Mouse (Mus musculus): ENCODE results near the gene Qsox1. TPM values are rescaled to one million over a fixed set of nuclear protein-coding genes. Genes with fewer than 3 reads are reported as not detected.

Qsox1 gene
- total and polyA plus RNA-seq, 3 experiments: 8.4 to 17.1 TPM; not detected in 1

- Histone ChIP-seq H3K27me3 (ENCODE audit: control insufficient read depth in 1 of 2, insufficient read depth in 2 of 2, low read length in 2 of 2) (no peaks in the 10 kb centered on the region; a peak in 2 of 4 replicates), H3K4me3 (ENCODE audit: control insufficient read depth in 1 of 2, insufficient read depth in 1 of 2, low read depth in 2 of 2, low read length in 2 of 2) (no peak overlapping the region), H3K9ac (ENCODE audit: control insufficient read depth, low read depth, low read length, poor library complexity, severe bottlenecking) (no peak overlapping the region), H3K79me2 (ENCODE audit: control insufficient read depth, insufficient read depth, low read length, poor library complexity) (no peaks in the 10 kb centered on the region), H3K36me3 (ENCODE audit: control insufficient read depth in 1 of 2, insufficient read depth in 2 of 2, low read length in 2 of 2) (no peaks in the 10 kb centered on the region), H3K4me1 (ENCODE audit: control insufficient read depth in 1 of 2, insufficient read depth in 2 of 2, low read length in 2 of 2) (no peaks in the 10 kb centered on the region), H3K9me3 (replicated peaks; ENCODE audit: insufficient read depth, low read length) (no peaks in the 10 kb centered on the region), H3K27ac (ENCODE audit: control insufficient read depth, low read depth, low read length) (no peak overlapping the region)
- DNase-seq (ENCODE audit: low read depth, low spot score): no peak
- TF ChIP-seq CHD1 (IDR thresholded peaks at IDR 0.05; ENCODE audit: low read depth, low read length) (no peak), BHLHE40 (IDR thresholded peaks at IDR 0.05; ENCODE audit: borderline replicate concordance, low read depth, low read length) (no peak), RAD21 (IDR thresholded peaks at IDR 0.05; ENCODE audit: low read depth, low read length) (no peak), ELF1 (IDR thresholded peaks at IDR 0.05; ENCODE audit: low read depth, low read length) (no peak), ZMIZ1 (IDR thresholded peaks at IDR 0.05; ENCODE audit: low read depth, low read length) (no peak), CTCF (IDR thresholded peaks at IDR 0.05 in 2 of 3, conservative IDR thresholded peaks at IDR 0.05 in 1 of 3; ENCODE audit: control insufficient read depth in 1 of 3, insufficient read depth in 1 of 3, low read depth in 2 of 3, low read length in 3 of 3, poor library complexity in 1 of 3, severe bottlenecking in 1 of 3) (no peak), ZKSCAN1 (IDR thresholded peaks at IDR 0.05; ENCODE audit: low read depth, low read length) (no peak), MAX (IDR thresholded peaks at IDR 0.05; ENCODE audit: low read length) (no peak), RCOR1 (IDR thresholded peaks at IDR 0.05; ENCODE audit: low read depth, low read length) (no peak), USF1 (IDR thresholded peaks at IDR 0.05; ENCODE audit: low read depth, low read length) (no peak), KAT2A (conservative IDR thresholded peaks at IDR 0.05; ENCODE audit: low read depth, low read length) (no peak), HCFC1 (IDR thresholded peaks at IDR 0.05; ENCODE audit: low read depth, low read length) (no peak), MXI1 (IDR thresholded peaks at IDR 0.05; ENCODE audit: low read depth, low read length) (no peak), GABPA (IDR thresholded peaks at IDR 0.05; ENCODE audit: low read depth, low read length) (no peak)
Observed at GRCm38 (mm10) chr1:155737809-155738383, 74.8 kb downstream of the Qsox1 start.

- H3K27ac ChIP-seq (ENCODE audit: control insufficient read depth, low read depth, low read length): no peak overlapping the region
- no peaks in the 10 kb centered on the region for H3K9me3 ChIP-seq (replicated peaks; ENCODE audit: insufficient read depth, low read length)
- H3K79me2 ChIP-seq (ENCODE audit: control insufficient read depth, insufficient read depth, low read length, poor library complexity): no peaks in the 10 kb centered on the region
- H3K4me3 ChIP-seq (ENCODE audit: control insufficient read depth in 1 of 2, insufficient read depth in 1 of 2, low read depth in 2 of 2, low read length in 2 of 2): no peak overlapping the region
- H3K9ac ChIP-seq (ENCODE audit: control insufficient read depth, low read depth, low read length, poor library complexity, severe bottlenecking): no peak overlapping the region
- no peaks in the 10 kb centered on the region for H3K4me1 ChIP-seq (ENCODE audit: control insufficient read depth in 1 of 2, insufficient read depth in 2 of 2, low read length in 2 of 2)
- no peak for TF ChIP-seq POLR2AphosphoS5 (IDR thresholded peaks at IDR 0.05; ENCODE audit: borderline replicate concordance, low read depth, low read length)
- no peak for DNase-seq (ENCODE audit: low read depth, low spot score)
- H3K27me3 ChIP-seq (ENCODE audit: control insufficient read depth in 1 of 2, insufficient read depth in 2 of 2, low read length in 2 of 2): no peaks in the 10 kb centered on the region; a peak in 2 of 4 replicates
- no peaks in the 10 kb centered on the region for H3K36me3 ChIP-seq (ENCODE audit: control insufficient read depth in 1 of 2, insufficient read depth in 2 of 2, low read length in 2 of 2)
Observed at GRCm38 (mm10) chr1:155737017-155737808, 75.5 kb downstream of the Qsox1 start.
